Mouse (Mus musculus): Measurements from ENCODE around the gene Mki67.
"Not testable (repeated sequence)": the region's sequence is repeated elsewhere in the genome, so short reads cannot be mapped to it uniquely, and the experiment has no call there.

The Mki67 gene

GRCm38 (mm10) chr7:135716968-135717557 lies 902 bp upstream of the Mki67 start:
- in situ Hi-C loops (cut with MboI): no loop called here

GRCm38 (mm10) chr7:135716445-135716877 lies 300 bp upstream of the Mki67 start:
- in situ Hi-C loops (cut with MboI): no loop called here

DNA sequence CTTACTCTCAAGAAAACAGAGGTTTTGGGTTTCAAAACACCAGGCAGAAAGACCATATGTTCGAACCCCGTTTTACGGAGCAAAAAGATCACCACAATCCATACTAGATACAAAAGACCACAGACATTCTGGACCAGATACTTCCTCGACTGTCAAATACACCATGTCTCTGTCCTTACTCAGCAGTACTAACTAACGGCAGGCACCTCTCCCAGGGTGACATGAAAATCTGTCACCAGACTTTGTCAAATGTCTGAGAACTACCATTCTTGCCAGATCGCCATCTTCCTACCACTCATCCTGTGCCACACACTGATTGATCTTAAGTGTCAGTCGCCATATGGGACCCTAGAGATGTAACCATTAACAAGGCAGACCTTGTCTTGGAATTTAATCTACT lies 995 bp downstream of the Mki67 start:
- in situ Hi-C loops (cut with MboI): no loop called here

GRCm38 (mm10) chr7:135713326-135713725 lies 2.8 kb downstream of the Mki67 start:
- in situ Hi-C loops (cut with MboI): no loop called here

DNA sequence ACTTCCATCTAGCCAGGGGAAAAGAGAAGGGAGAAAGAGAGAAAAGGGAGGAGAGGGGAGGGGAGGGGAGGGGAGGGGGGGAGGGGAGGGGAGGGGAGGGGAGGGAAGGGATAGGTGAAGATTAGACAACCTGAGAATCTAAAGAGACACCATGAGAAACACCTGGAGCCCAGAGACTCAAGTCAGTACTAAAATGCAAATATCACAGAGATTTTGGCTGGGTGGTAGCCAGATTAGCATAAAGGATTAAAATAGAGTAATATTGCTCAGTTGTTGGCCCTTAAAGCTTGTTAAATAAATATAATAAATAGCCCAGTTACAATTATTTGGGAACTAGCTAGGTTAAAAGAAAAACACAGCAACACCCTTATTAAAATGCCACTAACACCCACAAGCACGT lies 3.6 kb downstream of the Mki67 start:
- in situ Hi-C loops (cut with MboI): no loop called here

GRCm38 (mm10) chr7:135710702-135711101 lies 5.5 kb downstream of the Mki67 start:
- in situ Hi-C loops (cut with MboI): no loop called here

DNA sequence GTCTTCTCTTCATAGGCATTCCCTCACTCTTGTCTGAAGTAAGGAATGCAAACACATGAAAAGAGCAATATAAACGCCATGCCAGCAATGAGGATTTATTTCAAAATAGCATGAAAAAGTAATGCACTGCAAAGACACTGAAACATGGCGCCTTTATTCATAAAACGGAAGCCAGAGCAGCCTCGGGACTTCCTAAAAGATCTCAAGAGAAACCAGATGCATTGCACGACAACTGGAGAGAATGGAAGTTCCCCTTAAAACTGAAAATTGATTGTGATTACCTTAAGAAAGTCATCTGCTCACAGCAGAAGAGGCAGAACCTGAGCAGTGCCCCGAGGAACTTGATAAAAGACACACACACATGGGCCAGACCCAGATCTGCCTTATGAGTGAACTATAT lies 10.4 kb downstream of the Mki67 start:
- in situ Hi-C loops (cut with MboI): no loop called here

DNA sequence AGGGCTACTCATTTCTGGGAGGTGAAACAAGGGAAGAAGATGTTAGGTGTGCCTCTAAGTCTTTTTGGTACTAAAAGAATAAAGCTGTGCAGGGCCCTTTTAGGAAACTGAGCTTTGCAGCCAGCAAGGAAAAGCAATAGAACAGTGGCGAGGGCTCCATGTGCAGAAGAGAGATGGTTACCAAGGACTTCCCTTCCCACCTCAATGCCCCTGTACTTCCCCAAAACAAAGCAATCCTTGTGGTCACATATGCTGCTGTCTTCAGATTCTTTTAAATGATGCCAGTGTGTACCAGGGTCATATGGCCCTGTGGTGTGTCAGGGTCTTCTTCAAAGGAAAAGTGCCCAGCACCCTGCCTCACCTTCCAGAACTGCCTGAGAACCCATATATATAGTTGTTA lies 11.1 kb downstream of the Mki67 start:
- in situ Hi-C loops (cut with MboI): no loop called here

GRCm38 (mm10) chr7:135704251-135704650 lies 11.9 kb downstream of the Mki67 start:
- in situ Hi-C loops (cut with MboI): no loop called here

- in situ Hi-C loops (cut with MboI): no loop called here
Observed at GRCm38 (mm10) chr7:135703600-135704148, 12.5 kb downstream of the Mki67 start.

- in situ Hi-C loops (cut with MboI): not testable (repeated sequence)
Observed at GRCm38 (mm10) chr7:135699351-135699750, 16.8 kb downstream of the Mki67 start.

- in situ Hi-C loops (cut with MboI): no loop called here
Observed at GRCm38 (mm10) chr7:135698362-135698761, 17.8 kb downstream of the Mki67 start.

DNA sequence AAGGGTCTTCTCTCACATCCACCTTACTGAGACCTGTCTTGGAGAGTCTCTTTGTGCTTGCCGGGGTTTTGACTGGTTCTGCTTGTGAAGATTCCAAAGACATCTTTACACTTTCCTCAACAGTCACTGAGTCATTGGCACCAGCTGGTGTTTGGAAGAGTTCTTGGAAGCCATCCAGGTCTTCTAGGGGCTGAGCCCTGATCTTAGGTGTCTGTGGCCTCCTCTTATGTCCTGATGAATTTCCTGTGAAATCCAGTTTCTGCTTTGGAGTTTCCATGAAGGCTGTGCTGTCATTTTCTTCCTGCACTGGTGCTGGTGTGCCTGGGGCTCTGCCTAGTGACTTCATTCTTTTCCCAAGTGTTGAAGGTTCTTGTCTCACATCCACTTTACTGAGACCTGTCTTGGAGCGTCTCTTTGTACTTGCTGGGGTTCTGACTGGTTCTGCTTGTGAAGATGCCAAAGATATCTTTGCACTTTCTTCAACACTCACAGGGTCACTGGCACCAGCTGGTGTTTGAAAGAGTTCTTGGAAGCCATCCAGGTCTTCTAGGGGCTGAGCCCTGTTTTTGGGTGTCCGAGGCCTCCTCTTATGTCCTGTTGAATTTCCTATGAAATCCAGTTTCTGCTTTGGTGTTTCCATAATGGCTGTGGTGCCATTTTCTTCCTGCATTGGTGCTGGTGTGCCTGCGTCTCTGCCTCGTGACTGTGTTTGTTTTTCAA lies 19.0 kb downstream of the Mki67 start:
- in situ Hi-C loops (cut with MboI): not testable (repeated sequence)

DNA sequence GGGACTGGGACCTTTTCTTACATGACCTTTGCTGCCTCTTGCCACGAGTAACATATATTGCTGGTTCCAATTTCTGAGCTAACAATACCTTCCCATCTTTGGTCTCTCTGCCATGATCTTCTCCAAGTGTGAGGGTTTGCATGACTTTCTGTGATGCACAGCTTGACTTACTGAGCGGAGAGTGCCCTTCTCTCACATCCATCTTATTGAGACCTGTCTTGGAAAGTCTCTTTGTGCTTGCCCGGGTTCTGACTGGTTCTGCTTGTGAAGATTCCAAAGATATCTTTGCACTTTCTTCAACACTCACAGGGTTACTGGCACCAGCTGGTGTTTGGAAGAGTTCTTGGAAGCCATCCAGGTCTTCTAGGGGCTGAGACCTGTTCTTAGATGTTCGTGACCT lies 20.0 kb downstream of the Mki67 start:
- in situ Hi-C loops (cut with MboI): no loop called here

GRCm38 (mm10) chr7:135694796-135695195 lies 21.4 kb downstream of the Mki67 start:
- in situ Hi-C loops (cut with MboI): no loop called here

DNA sequence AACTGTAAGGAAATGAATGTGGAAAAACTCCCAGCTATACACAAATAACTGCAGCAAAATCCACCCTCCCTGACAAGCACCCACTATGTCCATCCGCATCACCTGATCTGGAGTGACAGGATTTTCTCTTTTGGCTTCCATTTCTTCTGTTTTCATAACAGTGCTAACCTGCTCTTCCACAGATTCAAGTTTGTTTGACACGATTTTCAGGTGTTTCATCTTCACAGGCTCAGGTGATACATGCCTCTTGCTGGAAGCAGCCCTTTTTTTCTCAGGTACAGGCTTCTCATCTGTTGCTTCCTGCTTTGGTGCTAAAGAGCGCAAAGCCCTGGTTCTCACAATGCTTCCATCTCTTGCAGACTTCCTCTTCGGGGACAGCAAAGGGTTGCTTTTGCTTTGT lies 22.0 kb downstream of the Mki67 start:
- in situ Hi-C loops (cut with MboI): no loop called here

DNA sequence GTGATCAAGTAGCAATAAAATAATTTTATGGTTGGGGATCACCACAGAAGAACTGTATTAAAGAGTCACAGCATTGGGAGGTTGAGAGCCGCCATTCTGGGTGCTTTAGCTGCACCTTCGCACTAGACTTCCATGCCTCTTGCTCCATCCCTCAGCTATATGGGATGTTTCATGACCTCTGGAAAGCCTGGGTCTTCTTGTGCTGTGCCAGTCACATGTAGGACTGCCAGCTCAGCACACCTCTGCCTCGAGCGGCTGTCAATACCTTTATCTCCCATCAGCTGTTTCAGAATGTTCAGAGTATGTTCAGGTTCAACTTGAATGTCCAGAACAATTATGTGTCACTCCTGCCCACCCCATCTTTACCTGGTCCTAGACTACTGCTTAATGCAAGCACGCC lies 24.2 kb downstream of the Mki67 start:
- in situ Hi-C loops (cut with MboI): no loop called here

DNA sequence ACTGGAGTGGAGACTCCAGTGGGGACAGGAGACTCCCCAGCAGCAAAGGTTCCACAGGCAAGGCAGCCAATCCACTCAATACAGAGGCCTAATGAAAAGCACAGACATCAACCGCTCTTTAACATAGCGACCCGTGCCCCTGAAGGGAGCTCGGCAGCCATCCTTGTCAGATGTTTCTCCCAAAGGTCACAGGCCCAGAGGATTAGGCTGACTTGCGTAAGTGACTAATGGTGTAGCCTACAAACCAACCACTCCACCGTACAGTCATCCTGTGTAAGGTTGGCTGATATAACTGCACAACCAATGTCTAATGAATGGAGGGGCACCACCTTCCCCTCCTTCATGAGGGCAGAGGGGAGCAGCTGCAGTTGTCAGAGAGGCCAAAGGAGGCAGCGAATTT lies 26.8 kb downstream of the Mki67 start:
- in situ Hi-C loops (cut with MboI): no loop called here

GRCm38 (mm10) chr7:135684938-135685337 lies 31.2 kb downstream of the Mki67 start:
- in situ Hi-C loops (cut with MboI): no loop called here

- in situ Hi-C loops (cut with MboI): not testable (repeated sequence)
Observed at GRCm38 (mm10) chr7:135684098-135684497, 32.1 kb downstream of the Mki67 start.

DNA sequence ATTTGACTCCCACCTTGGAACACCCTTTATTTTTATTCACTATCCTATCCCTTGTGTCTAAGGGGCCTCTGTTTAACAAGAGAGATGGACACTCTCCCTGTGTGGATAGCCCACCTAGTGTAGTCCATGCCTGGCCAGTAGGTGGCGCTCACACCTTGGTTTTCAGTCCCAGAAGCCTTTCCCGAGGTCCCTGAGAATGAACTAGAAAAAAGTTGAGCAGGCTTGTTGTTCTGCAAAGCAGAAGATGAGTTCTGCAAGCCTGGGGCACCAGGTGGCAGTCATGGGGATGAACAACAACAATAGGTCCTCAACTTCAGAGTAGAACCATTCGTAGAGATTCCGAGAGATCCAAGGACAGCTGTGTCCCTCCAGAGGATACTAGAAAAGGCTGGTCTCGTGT lies 35.8 kb downstream of the Mki67 start:
- in situ Hi-C loops (cut with MboI): no loop called here

DNA sequence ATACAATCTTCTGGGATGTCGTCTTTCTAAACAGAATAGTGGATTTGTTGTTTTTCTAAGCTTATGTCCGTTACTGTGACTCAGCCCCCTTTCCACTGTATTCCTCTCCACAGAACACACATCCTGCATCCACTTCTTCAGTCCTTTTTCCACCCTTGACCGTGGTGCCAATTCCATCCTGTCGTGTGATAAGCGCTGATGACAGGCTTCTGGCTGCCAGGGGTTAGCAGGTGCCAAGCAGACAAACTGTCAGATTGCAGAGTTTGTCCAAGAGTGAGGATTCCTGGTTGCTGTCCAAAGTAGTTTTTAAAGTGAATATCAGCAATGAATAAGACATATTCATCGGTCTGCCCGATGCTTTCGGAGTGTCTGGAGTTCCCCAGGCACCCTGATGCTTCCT lies 39.4 kb downstream of the Mki67 start:
- in situ Hi-C loops (cut with MboI): no loop called here

DNA sequence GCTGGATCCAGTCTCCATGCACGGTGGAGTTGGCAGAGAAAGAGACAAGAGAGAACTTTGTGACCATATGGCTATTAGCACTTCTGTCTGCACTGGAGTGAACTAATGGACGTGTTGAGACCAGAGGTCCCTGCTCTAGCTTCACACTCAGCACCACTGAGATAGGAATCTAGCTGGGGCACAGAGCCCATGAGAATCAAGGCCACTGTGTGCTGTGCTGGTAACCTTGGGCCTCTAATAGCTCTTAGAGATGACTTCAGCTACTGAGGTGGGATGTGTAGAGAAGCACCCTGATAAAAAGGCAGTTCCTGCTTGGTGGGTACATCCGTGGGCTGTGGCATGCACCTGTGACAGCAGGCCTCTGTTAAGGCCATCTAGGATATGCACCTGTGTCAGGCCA lies 42.6 kb downstream of the Mki67 start:
- in situ Hi-C loops (cut with MboI): no loop called here

Data from mature B cell (primary cell).